In the genomic region with DNA sequence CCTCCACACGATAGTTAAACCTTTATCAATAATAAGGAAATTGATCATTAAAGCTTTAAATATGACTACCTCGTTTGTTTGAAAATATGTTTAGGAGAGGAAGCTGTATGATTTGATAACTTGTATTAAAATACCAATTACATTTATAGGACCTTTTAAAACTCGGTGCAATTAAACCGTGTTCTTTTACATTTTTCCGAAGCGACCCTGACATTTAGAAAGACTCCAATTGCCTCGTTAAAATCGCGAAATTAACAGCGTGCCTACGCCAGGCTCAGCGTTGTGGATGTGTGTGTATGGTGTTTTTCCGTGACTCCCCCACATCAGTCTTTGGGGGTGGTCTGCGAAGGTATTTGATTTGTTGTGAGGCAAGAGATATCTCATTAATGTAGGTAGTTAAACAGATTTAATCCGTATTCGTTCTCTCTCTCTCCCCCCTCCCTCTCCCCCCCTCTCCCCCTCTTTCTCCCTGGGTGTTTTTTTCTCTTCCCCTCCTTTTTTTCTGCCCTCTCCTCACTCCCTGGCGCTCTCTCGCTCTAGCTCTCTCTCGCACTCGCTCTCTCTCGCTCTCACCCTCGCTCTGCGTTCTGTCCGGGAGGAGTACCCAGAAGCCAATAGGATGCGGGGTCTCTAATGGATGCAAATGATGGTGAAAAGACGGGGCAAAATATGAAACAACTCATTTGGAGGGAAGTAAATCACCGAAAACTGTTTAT, we compare ENCODE assay signal across 12 mouse cellular contexts. TPM values are rescaled to one million over a fixed set of nuclear protein-coding genes. Genes with fewer than 3 reads are reported as not detected.
A peak's percentile ranks its signal among the peaks of the same experiment; 100 is the strongest.
DNase-seq lines count a peak whose midpoint lies in the region; ATAC-seq lines count a peak whose summit lies in the region.
"Had no signal": no experiment of that assay in that cellular context is flagged by ENCODE, and none has a peak within 500 bp of the region (broad histone marks: within the 10 kb centered on the region; RNA-seq: fewer than 3 reads in every experiment).

A gene (plus strand): TSS at position 51 of the 716 bp plus-strand sequence.

- H3K36me3 ChIP-seq in midbrain, embryonic 15.5 days (replicated peaks) = no peaks in the 10 kb centered on the region

- no peak within 1 kb of the TSS for H3K4me3 ChIP-seq in midbrain, embryonic 15.5 days
- H3K4me3 ChIP-seq: layer of hippocampus, adult 2 months had no signal

- no peak within 1 kb of the TSS for H3K9ac ChIP-seq in midbrain, embryonic 15.5 days

- H3K27me3 ChIP-seq in midbrain, embryonic 15.5 days (replicated peaks) = peaks cover 94% of the 10 kb centered on the region

- no peak within 1 kb of the TSS for H3K27ac ChIP-seq in midbrain, embryonic 15.5 days
- H3K27ac ChIP-seq: layer of hippocampus, adult 2 months had no signal

- no peak within 1 kb of the TSS for H3K4me2 ChIP-seq in midbrain, embryonic 15.5 days

- no peaks in the 10 kb centered on the region for H3K9me3 ChIP-seq in midbrain, embryonic 15.5 days

- WGBS in large intestine, adult 2 months = 5% methylated on average over 27 of the region's 27 CpGs
- 2% methylated on average over 27 of the region's 27 CpGs for WGBS in midbrain, embryonic 15.5 days

- H3K4me1 ChIP-seq in midbrain, embryonic 15.5 days = peaks cover 6% of the 10 kb centered on the region; the same call in 1 of the 2 replicates

- intact Hi-C loops in left cerebral cortex, postnatal 36 days (cut with DNase I) = no loop called here

- peak; percentile 79 for DNase-seq in embryo, embryonic 10 days (ENCODE audit: low spot score)
- no peak for DNase-seq in embryo, embryonic 9.5 days (ENCODE audit: extremely low spot score)
- no peak for DNase-seq in urinary bladder, adult 2 months (ENCODE audit: low spot score)
- no peak for DNase-seq in urinary bladder, postnatal 10 days (ENCODE audit: low spot score)
- DNase-seq in large intestine, adult 2 months (ENCODE audit: low read depth, low spot score) = no peak
- no peak for DNase-seq in left cerebral cortex, postnatal 36 days (ENCODE audit: low spot score in 2 of 2)
- DNase-seq in right cerebral cortex, postnatal 14 days = no peak
- DNase-seq: gastrocnemius, postnatal 14 days; lung, adult 2 months; thymus, adult 2 months had no signal

- no peak for ATAC-seq in midbrain, embryonic 15.5 days (replicated peaks)

RNA-seq across cellular contexts. Expression of the gene that starts here (rescaled TPM):
- 12.0 and 13.4 TPM in 2 replicates for polyA plus RNA-seq in urinary bladder, adult 2 months (2012; rRNA removed)
- 2.6 and 11.7 TPM in 2 replicates for polyA plus RNA-seq in large intestine, adult 2 months (2012; rRNA removed)
- total RNA-seq in left cerebral cortex, postnatal 36 days (2021) = not detected
- polyA plus RNA-seq in midbrain, embryonic 15.5 days (2015; fragmentation: Nextera tagmentation; extraction: Ambion mirVana) = not detected in 2 replicates
- total RNA-seq: layer of hippocampus, adult 2 months had no signal
